Mouse (Mus musculus): ENCODE results near the gene Pfn1. TPM values are rescaled to one million over a fixed set of nuclear protein-coding genes. Genes with fewer than 3 reads are reported as not detected.
A peak's percentile ranks its signal among the peaks of the same experiment; 100 is the strongest.

The Pfn1 gene
- total and polyA plus RNA-seq, 2 experiments from 2014 or later: 460 to 634 TPM

- Histone ChIP-seq H3K4me2 (ENCODE audit: low read depth, low read length) (peak overlapping the region; percentile 92), H3K9me3 (ENCODE audit: low read length) (no peaks in the 10 kb centered on the region), H3K36me3 (ENCODE audit: insufficient read depth, low read length) (peaks cover 5% of the 10 kb centered on the region; the same call in 1 of the 2 replicates), H3K9ac (replicated peaks; ENCODE audit: low read length) (peak overlapping the region; percentile 73), H3K4me1 (ENCODE audit: insufficient read depth, low read length) (peaks cover 4% of the 10 kb centered on the region; the same call in 1 of the 2 replicates), H3K27ac (peak overlapping the region; percentile 98), H3K4me3 (ENCODE audit: low read length) (peak overlapping the region; percentile 58), H3K27me3 (ENCODE audit: insufficient read depth, low read length) (no peaks in the 10 kb centered on the region)
- peak; percentile 63 for TF ChIP-seq CTCF (IDR thresholded peaks at IDR 0.05; ENCODE audit: low read depth)
- ATAC-seq (peak; percentile 38), DNase-seq (ENCODE audit: low spot score) (peak; percentile 83)
- under 1% methylated on average over 31 of the region's 31 CpGs for WGBS
Measured at GRCm38 (mm10) chr11:70669582-70670345, 15.3 kb upstream of the Pfn1 start.

GRCm38 (mm10) chr11:70668771-70669505, 14.5 kb upstream of the Pfn1 start, which contains the start of gene Spag7:
Gene Spag7 (minus strand): TSS chr11:70669416.
- ATAC-seq (peak; percentile 97), DNase-seq (ENCODE audit: low spot score) (peak; percentile 98)
- Histone ChIP-seq H3K4me1 (ENCODE audit: insufficient read depth, low read length) (peaks cover 4% of the 10 kb centered on the region; the same call in 1 of the 2 replicates), H3K9ac (replicated peaks; ENCODE audit: low read length) (peak within 1 kb of the TSS; percentile 73), H3K4me3 (ENCODE audit: low read length) (peak within 1 kb of the TSS; percentile 58), H3K4me2 (ENCODE audit: low read depth, low read length) (peak within 1 kb of the TSS; percentile 92), H3K27me3 (ENCODE audit: insufficient read depth, low read length) (no peaks in the 10 kb centered on the region), H3K36me3 (ENCODE audit: insufficient read depth, low read length) (peaks cover 14% of the 10 kb centered on the region), H3K9me3 (ENCODE audit: low read length) (no peaks in the 10 kb centered on the region), H3K27ac (peak within 1 kb of the TSS; percentile 98)
- no peak; the same call in 1 of the 2 replicates for TF ChIP-seq CTCF (IDR thresholded peaks at IDR 0.05; ENCODE audit: low read depth)
- WGBS: under 1% methylated on average over 43 of the region's 44 CpGs

- WGBS: under 1% methylated on average over 15 of the region's 15 CpGs
- no peak for DNase-seq (ENCODE audit: low spot score)
Measured at GRCm38 (mm10) chr11:70668335-70668770, 13.9 kb upstream of the Pfn1 start.

GRCm38 (mm10) chr11:70667271-70668150, 13.1 kb upstream of the Pfn1 start:
- no peak for TF ChIP-seq CTCF (IDR thresholded peaks at IDR 0.05; ENCODE audit: low read depth)
- no peaks in the 10 kb centered on the region for H3K27me3 ChIP-seq (ENCODE audit: insufficient read depth, low read length)
- ATAC-seq (no peak), DNase-seq (ENCODE audit: low spot score) (no peak)
- peaks cover 26% of the 10 kb centered on the region for H3K36me3 ChIP-seq (ENCODE audit: insufficient read depth, low read length)
- H3K9me3 ChIP-seq (ENCODE audit: low read length): no peaks in the 10 kb centered on the region
- H3K9ac ChIP-seq (replicated peaks; ENCODE audit: low read length): peak overlapping the region; percentile 56
- peak overlapping the region; percentile 88 for H3K4me2 ChIP-seq (ENCODE audit: low read depth, low read length)
- H3K4me3 ChIP-seq (ENCODE audit: low read length): peak overlapping the region; percentile 58
- H3K27ac ChIP-seq: peak overlapping the region; percentile 98
- WGBS: 79% methylated on average over 14 of the region's 14 CpGs
- peaks cover 4% of the 10 kb centered on the region; the same call in 1 of the 2 replicates for H3K4me1 ChIP-seq (ENCODE audit: insufficient read depth, low read length)

More at GRCm38 (mm10) chr11:70668335-70668770, 13.9 kb upstream of the Pfn1 start:
- Histone ChIP-seq H3K9ac (replicated peaks; ENCODE audit: low read length) (peak overlapping the region; percentile 56), H3K9me3 (ENCODE audit: low read length) (no peaks in the 10 kb centered on the region), H3K27ac (peak overlapping the region; percentile 98), H3K4me2 (ENCODE audit: low read depth, low read length) (peak overlapping the region; percentile 88), H3K4me3 (ENCODE audit: low read length) (peak overlapping the region; percentile 58), H3K27me3 (ENCODE audit: insufficient read depth, low read length) (no peaks in the 10 kb centered on the region), H3K4me1 (ENCODE audit: insufficient read depth, low read length) (peaks cover 4% of the 10 kb centered on the region; the same call in 1 of the 2 replicates), H3K36me3 (ENCODE audit: insufficient read depth, low read length) (peaks cover 19% of the 10 kb centered on the region)
- ATAC-seq: no peak
- no peak for TF ChIP-seq CTCF (IDR thresholded peaks at IDR 0.05; ENCODE audit: low read depth)

- no peaks in the 10 kb centered on the region for H3K27me3 ChIP-seq (ENCODE audit: insufficient read depth, low read length)
- H3K4me1 ChIP-seq (ENCODE audit: insufficient read depth, low read length): peaks cover 4% of the 10 kb centered on the region; the same call in 1 of the 2 replicates
- DNase-seq (ENCODE audit: low spot score) (no peak), ATAC-seq (no peak)
- no peak for TF ChIP-seq CTCF (IDR thresholded peaks at IDR 0.05; ENCODE audit: low read depth)
- H3K9ac ChIP-seq (replicated peaks; ENCODE audit: low read length): no peak overlapping the region
- H3K36me3 ChIP-seq (ENCODE audit: insufficient read depth, low read length): peaks cover 32% of the 10 kb centered on the region
- H3K4me2 ChIP-seq (ENCODE audit: low read depth, low read length): no peak overlapping the region
- no peaks in the 10 kb centered on the region for H3K9me3 ChIP-seq (ENCODE audit: low read length)
- H3K27ac ChIP-seq: no peak overlapping the region
- H3K4me3 ChIP-seq (ENCODE audit: low read length): no peak overlapping the region
- WGBS: 97% methylated on average over 8 of the region's 8 CpGs
Measured at GRCm38 (mm10) chr11:70666687-70667086, 12.2 kb upstream of the Pfn1 start.

- TF ChIP-seq CTCF (IDR thresholded peaks at IDR 0.05; ENCODE audit: low read depth): 0 out of 2 replicates have a peak, but pooled peaks have one; percentile 4
Measured at GRCm38 (mm10) chr11:70664741-70665140, 10.3 kb upstream of the Pfn1 start.

More at GRCm38 (mm10) chr11:70664741-70665140, 10.3 kb upstream of the Pfn1 start:
- Histone ChIP-seq H3K27me3 (ENCODE audit: insufficient read depth, low read length) (no peaks in the 10 kb centered on the region), H3K36me3 (ENCODE audit: insufficient read depth, low read length) (peaks cover 32% of the 10 kb centered on the region), H3K4me2 (ENCODE audit: low read depth, low read length) (no peak overlapping the region), H3K9me3 (ENCODE audit: low read length) (no peaks in the 10 kb centered on the region), H3K4me3 (ENCODE audit: low read length) (no peak overlapping the region), H3K9ac (replicated peaks; ENCODE audit: low read length) (no peak overlapping the region), H3K4me1 (ENCODE audit: insufficient read depth, low read length) (peaks cover 4% of the 10 kb centered on the region; the same call in 1 of the 2 replicates), H3K27ac (no peak overlapping the region)
- no peak for ATAC-seq
- WGBS: 95% methylated on average over 9 of the region's 9 CpGs
- DNase-seq (ENCODE audit: low spot score): no peak

Data from hindbrain, postnatal 0 days (tissue).